Mouse (Mus musculus) liver, embryonic 14.5 days (tissue): ENCODE measurements around the gene Trim7.

Experiments used
- CTCF ChIP-seq: IDR thresholded peaks from 2 replicates; pipeline ENCODE4 v1.5.1; 2016; ENCODE audit warnings: antibody characterized with exemption, low read depth, control low read depth
- EP300 ChIP-seq: IDR thresholded peaks from 2 replicates; pipeline ENCODE4 v1.6.1; 2016; ENCODE audit warnings: antibody characterized with exemption, low read depth

DNA sequence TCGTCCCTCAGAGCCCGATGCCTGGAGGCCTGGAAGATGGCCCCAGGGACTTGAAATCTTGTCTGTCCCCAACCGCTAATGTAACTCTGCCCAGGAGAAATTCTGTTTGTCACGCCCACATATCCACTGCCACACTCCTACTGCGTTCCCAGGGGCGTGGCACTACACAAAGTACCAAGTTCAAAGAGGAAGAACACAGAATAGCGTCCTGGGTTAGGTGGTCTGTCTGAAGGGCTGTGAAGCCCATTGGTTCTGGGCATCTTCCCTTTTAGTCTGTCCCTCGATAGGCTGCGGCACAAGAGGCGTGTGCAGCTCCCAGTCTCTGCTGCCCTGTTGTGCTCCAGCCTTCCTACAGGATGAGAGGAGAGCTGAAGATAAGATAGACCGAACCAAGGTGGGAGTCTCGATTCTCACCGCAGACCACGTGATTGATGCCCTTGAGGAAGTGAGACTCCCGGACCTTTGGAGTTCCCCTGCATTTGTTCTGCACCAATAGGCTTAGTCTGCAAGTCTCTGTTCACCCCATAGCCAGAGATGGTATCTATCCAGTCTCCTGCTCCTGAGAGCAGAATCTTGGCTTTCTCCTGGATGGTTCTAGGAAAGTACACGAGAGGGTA, 12.3 kb downstream of the Trim7 start:
- TF ChIP-seq CTCF, result no peak
- no peak for TF ChIP-seq EP300
